Mouse (Mus musculus) left cerebral cortex, postnatal 4 days (tissue): ENCODE measurements around the gene Gca. TPM values are rescaled to one million over a fixed set of nuclear protein-coding genes. Genes with fewer than 3 reads are reported as not detected.

Source experiments
- DNase-seq: peaks from one replicate; pipeline ENCODE4 v3.0.0-alpha.2; 2022
- intact Hi-C: fragments of 180-260 bp; cut with DNase I; formaldehyde crosslinking; loops from one replicate; pipeline ENCODE4 v1.15.1; 2025
- total RNA-seq, 2 experiments: library from RNA; stranded (reverse); gene quantifications; 2 replicates each; pipeline ENCODE4 v1.2.3; 2021

Gca gene
- total RNA-seq, result 1 to 10 TPM; 5.6 to 7.5 TPM

GRCm38 (mm10) chr2:62664135-62664670 lies at the start of gene Gca:
Gene Gca (plus strand): TSS chr2:62664285.
- intact Hi-C loops, result no loop called here
- DNase-seq, result peak; percentile 87

GRCm38 (mm10) chr2:62618934-62619341 lies 45.1 kb upstream of the Gca start:
- intact Hi-C loops, result no loop called here
- DNase-seq, result no peak

GRCm38 (mm10) chr2:62619679-62620078 lies 44.4 kb upstream of the Gca start:
- intact Hi-C loops, result loop anchor here (10.0 kb wide), 2 partner anchors 265 to 635 kb away; no protein-coding TSS in a partner anchor
- DNase-seq, result no peak

- no peak for DNase-seq
- intact Hi-C loops, result loop anchor here (10.0 kb wide), 2 partner anchors 268 to 638 kb away; no protein-coding TSS in a partner anchor
These were observed 41.1 kb upstream of the Gca start for GRCm38 (mm10) chr2:62623024-62623441.

- intact Hi-C loops, result loop anchor here (5.0 to 10.0 kb wide), 5 partner anchors 170 to 975 kb away; no protein-coding TSS in a partner anchor
- no peak for DNase-seq
These were observed 36.4 kb upstream of the Gca start for GRCm38 (mm10) chr2:62627728-62628127.

- intact Hi-C loops, result loop anchor here (5.0 to 10.0 kb wide), 5 partner anchors 171 to 976 kb away; no protein-coding TSS in a partner anchor
- DNase-seq, result no peak
These were observed 35.7 kb upstream of the Gca start for GRCm38 (mm10) chr2:62628356-62628755.

GRCm38 (mm10) chr2:62630446-62630845 lies 33.6 kb upstream of the Gca start:
- DNase-seq, result no peak
- intact Hi-C loops, result loop anchor here (5.0 kb wide), 1 partner anchor 813 kb away; no protein-coding TSS in a partner anchor

- no peak for DNase-seq
- intact Hi-C loops, result no loop called here
These were observed 24.2 kb upstream of the Gca start for GRCm38 (mm10) chr2:62639869-62640268.

GRCm38 (mm10) chr2:62643405-62644305 lies 20.4 kb upstream of the Gca start:
- peak; percentile 39 for DNase-seq
- intact Hi-C loops, result no loop called here

- no peak for DNase-seq
- intact Hi-C loops, result no loop called here
These were observed 19.2 kb upstream of the Gca start for GRCm38 (mm10) chr2:62644891-62645290.

- no peak for DNase-seq
- intact Hi-C loops, result no loop called here
These were observed 18.6 kb upstream of the Gca start for GRCm38 (mm10) chr2:62645475-62645874.

- intact Hi-C loops, result no loop called here
These were observed 18.0 kb upstream of the Gca start, which contains the start of gene Ifih1 for GRCm38 (mm10) chr2:62646014-62646645. Gene Ifih1 (minus strand): TSS chr2:62646255.

GRCm38 (mm10) chr2:62646671-62647289 lies 17.3 kb upstream of the Gca start:
- intact Hi-C loops, result no loop called here

More at GRCm38 (mm10) chr2:62646014-62646645, 18.0 kb upstream of the Gca start, which contains the start of gene Ifih1:
- peak; percentile 40 for DNase-seq

GRCm38 (mm10) chr2:62651890-62652289 lies 12.2 kb upstream of the Gca start:
- intact Hi-C loops, result loop anchor here (10.0 kb wide), 1 partner anchor 803 kb away; no protein-coding TSS in a partner anchor
- no peak for DNase-seq

More at GRCm38 (mm10) chr2:62646671-62647289, 17.3 kb upstream of the Gca start:
- DNase-seq, result no peak

- DNase-seq, result no peak
- intact Hi-C loops, result loop anchor here (10.0 kb wide), 1 partner anchor 802 kb away; no protein-coding TSS in a partner anchor
These were observed 11.6 kb upstream of the Gca start for GRCm38 (mm10) chr2:62652466-62652865.

- intact Hi-C loops, result loop anchor here (10.0 kb wide), 1 partner anchor 800 kb away; no protein-coding TSS in a partner anchor
These were observed 9.4 kb upstream of the Gca start for GRCm38 (mm10) chr2:62654519-62655338.

GRCm38 (mm10) chr2:62656072-62656471 lies 8.0 kb upstream of the Gca start:
- DNase-seq, result no peak
- intact Hi-C loops, result loop anchor here (10.0 kb wide), 1 partner anchor 799 kb away; no protein-coding TSS in a partner anchor

More at GRCm38 (mm10) chr2:62654519-62655338, 9.4 kb upstream of the Gca start:
- DNase-seq, result peak; percentile 69

GRCm38 (mm10) chr2:62660565-62660964 lies 3.5 kb upstream of the Gca start:
- intact Hi-C loops, result no loop called here
- no peak for DNase-seq

GRCm38 (mm10) chr2:62662560-62662959 lies 1.5 kb upstream of the Gca start:
- no peak for DNase-seq
- intact Hi-C loops, result no loop called here
